Mouse (Mus musculus): ENCODE measurements at regions not wholly inside any gene's neighbourhood (a gene's known extent, or its start where the extent isn't known, plus 50 kb on each side); places are given as distances from the start of the nearest gene placed in this dataset.

DNA sequence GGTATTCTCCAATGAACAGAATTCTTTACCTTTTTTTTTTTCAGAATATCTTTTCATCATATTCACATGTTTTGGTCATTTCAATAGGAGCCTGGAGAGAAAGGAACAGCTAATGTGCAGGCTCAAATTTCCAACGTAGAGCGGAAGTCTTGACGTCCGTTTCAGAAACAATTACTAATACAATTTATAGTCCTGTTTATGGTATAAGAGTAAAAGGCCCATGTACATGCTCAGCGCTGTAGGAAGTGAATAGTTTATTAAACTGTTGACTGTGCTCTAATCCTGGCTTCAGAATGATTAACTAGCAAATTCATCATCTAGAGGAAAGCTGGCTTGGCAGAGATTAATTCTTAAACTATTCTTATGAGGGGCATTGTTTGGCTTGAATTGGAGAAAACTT, 142.1 kb downstream of the Pik3r1 start:
- DNase-seq = no peak

GRCm38 (mm10) chr13:101624179-101624581, 143.8 kb downstream of the Pik3r1 start:
- no peak for DNase-seq

DNA sequence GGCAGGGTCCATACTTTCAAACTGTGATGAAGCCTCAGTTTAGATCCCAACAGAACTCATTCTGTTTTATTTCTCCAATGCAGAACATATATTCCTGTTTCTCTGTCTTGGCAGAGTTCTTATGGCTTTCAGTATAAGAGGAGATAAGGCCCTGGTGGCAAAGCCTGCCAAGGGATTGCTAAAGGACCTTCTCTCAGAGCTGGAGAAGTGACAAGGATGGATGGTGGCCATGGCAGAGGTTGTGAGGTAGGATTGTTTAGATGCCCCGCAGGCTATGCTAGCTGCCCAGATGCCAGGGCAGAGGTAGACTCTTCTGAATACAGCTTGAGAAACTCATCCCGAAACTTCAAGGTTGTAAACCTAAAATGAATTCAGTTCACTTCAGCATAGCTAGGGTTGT, 145.4 kb downstream of the Pik3r1 start:
- DNase-seq = no peak

GRCm38 (mm10) chr13:101620660-101621059, 147.4 kb downstream of the Pik3r1 start:
- DNase-seq = no peak

DNA sequence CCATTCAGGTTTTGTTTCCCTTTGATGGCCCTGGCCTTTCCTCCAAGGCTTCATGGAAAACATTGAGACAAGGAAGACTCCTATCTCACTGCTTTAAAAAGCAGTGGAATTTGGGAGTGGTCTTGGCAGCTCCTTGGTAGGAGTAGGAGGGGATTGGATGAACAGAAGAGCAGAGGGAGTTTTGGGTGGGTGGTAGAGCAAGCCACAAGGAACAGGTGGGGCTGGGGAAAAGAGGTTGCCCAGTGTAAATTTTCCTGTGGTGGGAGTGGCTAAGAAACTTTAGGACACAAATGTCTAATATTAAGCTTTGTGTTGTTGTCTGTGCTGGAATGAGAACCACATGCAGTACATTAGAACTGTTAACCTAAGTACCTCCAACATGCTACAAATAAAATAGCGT, 148.9 kb downstream of the Pik3r1 start:
- DNase-seq = no peak

DNA sequence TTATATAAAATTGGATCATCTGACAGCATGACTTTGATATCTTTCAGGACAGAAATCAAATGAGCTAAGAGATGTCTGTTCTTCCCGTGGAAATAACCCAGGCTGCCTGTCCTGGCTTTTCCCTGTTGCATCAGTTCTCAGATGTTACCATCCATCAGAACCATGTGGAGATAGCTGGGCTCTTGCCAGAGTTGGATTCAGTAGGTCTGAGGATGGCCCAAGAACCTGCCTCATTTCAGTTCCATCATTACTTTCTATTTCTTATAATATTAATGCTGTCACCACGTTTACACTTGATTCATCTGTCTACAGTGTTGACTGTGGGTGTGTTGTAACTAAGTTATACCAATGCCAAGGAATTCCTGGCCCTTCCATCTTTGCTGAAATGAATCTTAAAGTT, 155.2 kb downstream of the Pik3r1 start:
- DNase-seq = no peak

DNA sequence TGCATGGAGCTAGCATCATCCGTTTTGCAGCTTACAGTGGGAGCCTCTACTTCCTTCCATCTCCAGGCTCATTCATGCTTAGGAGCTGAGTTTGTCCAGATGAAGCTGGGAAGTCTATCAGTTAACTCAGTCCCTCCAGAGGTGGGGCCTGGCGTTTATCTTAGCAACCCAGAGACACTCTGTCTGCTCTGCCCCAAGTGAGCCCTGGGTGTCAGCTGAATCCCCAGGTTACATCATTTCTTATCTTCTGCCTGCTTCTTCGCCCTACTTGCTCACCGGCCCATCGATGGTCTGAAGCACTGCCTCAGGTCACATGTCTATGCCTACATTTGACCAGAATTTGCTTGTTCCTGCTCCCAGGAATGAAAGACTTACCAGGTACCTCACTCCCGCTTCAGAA, 156.3 kb downstream of the Pik3r1 start:
- DNase-seq = no peak

GRCm38 (mm10) chr13:101606184-101606730, 161.8 kb downstream of the Pik3r1 start:
- peak; percentile 11 for DNase-seq

DNA sequence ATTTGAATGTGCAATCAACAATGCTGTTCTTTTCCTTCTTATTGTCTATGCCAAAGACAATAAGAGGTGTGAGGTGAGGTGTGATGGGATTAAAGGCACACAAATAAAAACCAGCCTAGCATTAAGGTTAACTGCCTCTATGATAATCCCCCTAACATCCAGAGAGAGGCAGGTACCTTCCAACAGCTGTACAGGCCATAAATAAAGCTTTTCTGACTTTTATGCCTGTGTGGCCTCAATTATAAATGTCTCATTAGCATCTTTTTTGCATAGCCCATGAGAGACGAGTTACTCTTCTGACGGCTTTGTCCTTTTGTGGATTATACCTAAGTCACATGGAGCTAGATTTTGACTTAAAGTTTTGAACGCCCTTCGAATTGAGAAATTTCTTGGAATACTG, 162.3 kb downstream of the Pik3r1 start:
- DNase-seq = no peak

GRCm38 (mm10) chr13:101605051-101605450, 163.0 kb downstream of the Pik3r1 start:
- DNase-seq = no peak

- no peak for DNase-seq
These were observed 169.9 kb downstream of the Pik3r1 start for GRCm38 (mm10) chr13:101598126-101598485.

DNA sequence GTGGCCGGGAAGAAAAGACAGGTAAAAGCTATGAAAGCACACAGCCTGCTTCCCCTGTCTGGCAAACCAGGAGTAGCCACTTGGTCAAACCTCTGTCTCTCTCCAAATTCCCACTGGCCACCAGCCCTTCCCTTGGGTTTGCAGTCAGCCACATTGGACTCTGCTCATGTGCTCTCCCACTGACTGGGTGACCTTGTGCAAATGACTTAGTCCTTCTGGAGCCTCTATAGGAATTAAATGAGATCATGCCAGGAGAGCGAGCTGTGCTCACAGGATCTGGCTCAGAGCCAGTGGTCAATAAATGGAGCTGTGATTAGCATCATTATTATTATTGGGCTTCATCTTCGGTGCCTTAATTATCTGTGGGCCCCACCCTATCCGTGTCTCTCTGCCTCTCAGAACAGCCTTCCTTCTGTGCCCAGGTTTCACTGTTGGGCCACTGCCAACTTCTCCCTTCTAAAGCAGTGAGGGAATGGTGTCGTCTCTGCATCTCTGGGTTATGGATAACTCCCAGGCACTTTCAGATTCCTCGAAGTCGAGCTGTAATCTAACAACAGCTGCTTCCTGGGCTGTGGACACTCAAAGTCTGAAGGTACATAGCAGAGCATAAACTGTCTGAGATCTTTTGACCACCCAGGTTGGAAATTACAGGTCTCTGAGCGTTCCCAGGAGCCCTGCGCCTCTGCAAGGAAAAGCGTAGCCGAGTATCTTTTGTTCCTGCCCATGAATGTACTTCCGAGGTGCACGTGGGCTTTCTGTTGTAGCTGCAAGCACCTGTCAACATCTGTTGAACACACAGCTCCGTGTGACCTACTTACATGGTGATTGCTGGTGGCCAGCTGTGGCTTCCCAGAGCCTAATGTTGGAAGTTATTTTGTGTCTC, 170.5 kb downstream of the Pik3r1 start:
- peak; percentile 43 for DNase-seq

- DNase-seq = no peak
These were observed 173.4 kb downstream of the Pik3r1 start for GRCm38 (mm10) chr13:101594511-101595175.

- DNase-seq = no peak
These were observed 175.7 kb downstream of the Pik3r1 start for GRCm38 (mm10) chr13:101592355-101592754.

- DNase-seq = no peak
These were observed 179.1 kb downstream of the Pik3r1 start for GRCm38 (mm10) chr13:101588905-101589304.

- no peak for DNase-seq
These were observed 181.2 kb downstream of the Pik3r1 start for GRCm38 (mm10) chr13:101586787-101587186.

DNA sequence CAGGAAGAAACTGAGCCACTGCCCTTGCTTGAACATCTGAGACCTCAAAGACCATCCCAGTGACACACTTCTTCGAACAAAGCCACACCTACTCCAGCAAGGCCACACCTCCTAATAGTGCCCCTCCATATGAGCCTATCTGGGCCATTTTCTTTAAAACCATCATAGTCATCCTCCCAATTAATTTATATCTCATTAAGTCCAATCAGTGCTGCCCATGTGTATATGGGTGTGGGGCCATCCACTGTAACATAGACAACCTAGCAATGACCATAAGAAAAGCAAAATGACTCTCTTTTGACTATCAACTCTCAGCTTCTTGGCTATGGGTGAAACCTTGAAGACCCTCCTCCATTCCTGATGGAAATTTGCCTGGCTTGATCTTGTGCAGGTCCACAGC, 191.5 kb downstream of the Pik3r1 start:
- no peak for DNase-seq

DNA sequence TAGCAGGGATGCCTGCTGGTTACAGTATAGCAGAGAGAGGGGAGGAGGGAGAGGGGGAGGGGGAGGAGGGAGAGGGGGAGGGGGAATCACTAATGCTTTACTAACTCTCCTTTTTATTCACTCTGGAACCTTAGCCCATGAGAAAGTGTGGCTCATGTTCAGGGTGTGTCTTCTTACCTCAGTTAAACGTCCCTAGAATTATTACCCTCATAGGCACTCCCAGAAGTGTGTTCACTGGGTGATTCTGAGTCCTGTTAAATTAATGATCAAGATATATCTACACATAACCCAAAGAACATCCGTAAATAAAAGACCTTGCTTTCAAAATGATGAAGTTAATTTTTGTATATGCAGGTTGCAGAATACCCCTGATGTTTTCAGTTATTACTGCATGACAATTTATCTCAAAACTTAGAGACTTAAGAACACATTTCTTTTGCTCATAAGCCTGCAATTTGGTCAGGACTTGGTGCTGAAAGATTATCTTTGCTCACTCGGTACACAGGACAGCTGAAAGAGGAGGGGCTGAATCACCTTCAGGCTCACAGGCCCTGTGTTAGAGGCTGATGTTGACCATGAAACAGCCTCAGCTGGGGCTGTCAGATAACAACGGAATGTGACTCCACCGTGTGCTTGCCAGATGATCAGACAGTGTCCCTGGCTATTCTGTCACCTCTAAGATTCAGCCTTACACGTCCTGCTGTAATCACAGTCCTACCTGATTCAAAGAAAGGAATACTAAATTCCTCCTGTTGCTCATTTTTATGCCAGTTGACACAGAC, 195.0 kb downstream of the Pik3r1 start:
- no peak for DNase-seq

DNA sequence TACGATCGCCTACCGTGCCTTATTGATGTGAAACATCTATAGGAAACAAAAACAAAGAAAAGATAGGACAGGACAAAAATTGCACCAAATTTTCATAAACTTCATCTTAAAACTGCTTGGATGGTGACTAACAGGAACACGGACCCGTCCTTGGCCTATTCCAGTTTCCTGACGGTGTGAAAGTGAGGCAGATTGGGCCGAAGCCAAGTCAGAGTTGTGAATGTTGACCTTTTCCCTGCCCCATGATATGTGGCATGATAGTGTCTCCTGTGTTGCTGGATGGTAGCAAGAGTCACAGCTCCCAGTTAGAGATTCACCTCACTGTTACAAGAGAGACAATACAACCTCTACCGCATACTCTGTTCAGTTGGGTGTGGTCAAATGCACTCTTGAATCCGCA, 195.8 kb downstream of the Pik3r1 start:
- no peak for DNase-seq

DNA sequence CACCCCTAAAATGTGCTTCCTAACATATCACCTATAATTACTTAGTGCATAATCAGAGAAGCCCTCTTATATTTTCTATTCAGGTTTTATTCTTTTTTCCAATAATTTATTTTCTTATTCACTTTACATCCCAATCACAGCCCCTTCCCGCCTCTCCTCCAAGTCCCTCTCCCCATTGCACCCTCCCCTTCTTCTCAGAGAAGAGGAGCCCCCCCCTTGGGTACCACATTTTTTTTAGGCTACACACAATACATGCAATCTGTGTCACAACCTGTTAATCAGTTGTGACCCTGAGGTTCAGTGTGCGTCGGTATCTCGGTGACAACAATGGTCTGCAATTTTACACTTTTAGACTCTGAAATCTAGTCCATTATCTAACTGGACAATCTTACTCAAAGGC, 198.0 kb downstream of the Pik3r1 start:
- DNase-seq = no peak

DNA sequence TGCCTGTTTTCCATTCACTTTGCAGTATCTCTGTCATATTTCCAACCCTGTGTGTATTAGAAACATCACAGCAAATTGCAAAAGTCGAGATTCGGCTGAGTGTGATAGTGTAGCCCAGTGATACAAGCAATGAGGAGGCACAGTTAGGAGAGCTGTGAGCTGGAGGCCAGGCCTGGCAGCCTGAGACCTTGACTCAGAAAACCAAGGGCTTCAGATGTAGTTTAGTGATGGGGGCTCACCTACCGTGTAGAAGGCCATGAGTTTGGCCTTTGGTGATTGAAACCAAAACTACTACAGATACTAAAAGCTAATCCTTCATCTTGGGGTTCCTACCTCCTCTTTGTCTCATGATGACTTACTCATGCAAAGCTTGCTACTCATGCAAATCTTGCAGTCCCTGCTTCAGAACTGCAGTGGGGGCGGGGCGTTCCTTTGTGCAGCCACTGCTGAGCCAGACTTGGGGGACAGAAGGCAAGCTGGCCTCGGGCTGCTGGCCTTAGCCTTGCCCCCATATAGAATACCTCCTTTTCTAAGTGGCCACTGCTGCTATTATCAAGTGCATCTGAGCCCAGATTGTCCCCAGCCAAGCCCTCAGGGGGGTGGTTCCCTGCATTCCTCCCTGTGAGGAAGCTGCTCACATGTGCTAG, 198.9 kb downstream of the Pik3r1 start:
- no peak for DNase-seq

- DNase-seq = no peak
These were observed 202.7 kb downstream of the Pik3r1 start for GRCm38 (mm10) chr13:101565323-101565722.

DNA sequence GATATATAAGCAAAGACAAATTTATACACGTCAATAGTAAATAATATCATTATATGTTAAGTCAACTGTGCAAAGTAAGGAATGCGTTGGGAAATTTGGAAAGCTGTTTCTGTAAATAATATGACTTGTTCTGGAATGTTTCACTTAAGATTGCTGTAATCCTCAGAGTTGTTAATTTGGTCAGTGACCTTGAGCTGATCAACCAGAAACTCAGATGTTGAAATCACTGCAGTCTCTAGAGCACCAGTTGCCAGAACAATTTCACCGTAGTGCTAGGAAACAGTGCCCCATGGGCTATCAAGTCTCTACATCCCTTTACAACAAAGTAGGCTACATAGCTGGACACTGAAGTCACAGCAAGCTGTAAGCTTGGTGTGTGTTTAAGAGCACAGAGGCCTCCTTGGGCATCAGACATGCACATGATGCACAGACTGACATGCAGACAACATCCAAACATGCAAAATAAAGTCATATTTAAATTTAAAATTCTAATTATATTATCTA, 212.6 kb downstream of the Pik3r1 start:
- DNase-seq = no peak
